Mouse (Mus musculus): ENCODE results near the gene Src.
A peak's percentile ranks its signal among the peaks of the same experiment; 100 is the strongest.

GRCm38 (mm10) chr2:157398539-157398938, 19.7 kb upstream of the Src start:
- TF ChIP-seq POLR2A (IDR thresholded peaks at IDR 0.05; ENCODE audit: borderline replicate concordance, control insufficient read depth, low read depth, low read length): no peak
- 0 out of 2 replicates have a peak, but pooled peaks have one; percentile 2 for TF ChIP-seq CTCF (IDR thresholded peaks at IDR 0.05; ENCODE audit: control insufficient read depth, insufficient read depth, low read length)

Measured in bone marrow, adult 2 months (tissue).